Mouse (Mus musculus): ENCODE results near the gene Rnf220.

Gene Rnf220

GRCm38 (mm10) chr4:117496482-117497165, at the start of gene Rnf220:
Gene Rnf220, minus strand, starts transcription at chr4:117497052.
- peak; percentile 89 for DNase-seq (ENCODE audit: extremely low spot score)

GRCm38 (mm10) chr4:117546616-117547015, 49.8 kb upstream of the Rnf220 start:
- no peak for DNase-seq (ENCODE audit: extremely low spot score)

- no peak for DNase-seq (ENCODE audit: extremely low spot score)
Observed at GRCm38 (mm10) chr4:117545448-117545847, 48.6 kb upstream of the Rnf220 start.

GRCm38 (mm10) chr4:117540571-117540970, 43.7 kb upstream of the Rnf220 start:
- DNase-seq (ENCODE audit: extremely low spot score), result no peak

- no peak for DNase-seq (ENCODE audit: extremely low spot score)
Observed at GRCm38 (mm10) chr4:117539329-117539980, 42.6 kb upstream of the Rnf220 start.

- no peak for DNase-seq (ENCODE audit: extremely low spot score)
Observed at GRCm38 (mm10) chr4:117537002-117537401, 40.1 kb upstream of the Rnf220 start.

GRCm38 (mm10) chr4:117535496-117536200, 38.8 kb upstream of the Rnf220 start:
- peak; percentile 6 for DNase-seq (ENCODE audit: extremely low spot score)

GRCm38 (mm10) chr4:117529843-117530242, 33.0 kb upstream of the Rnf220 start:
- no peak for DNase-seq (ENCODE audit: extremely low spot score)

- DNase-seq (ENCODE audit: extremely low spot score), result peak; percentile 60
Observed at GRCm38 (mm10) chr4:117527952-117528351, 31.1 kb upstream of the Rnf220 start.

GRCm38 (mm10) chr4:117527116-117527899, 30.5 kb upstream of the Rnf220 start:
- no peak for DNase-seq (ENCODE audit: extremely low spot score)

GRCm38 (mm10) chr4:117525990-117526389, 29.1 kb upstream of the Rnf220 start:
- DNase-seq (ENCODE audit: extremely low spot score), result no peak

- DNase-seq (ENCODE audit: extremely low spot score), result no peak
Observed at GRCm38 (mm10) chr4:117521350-117521749, 24.5 kb upstream of the Rnf220 start.

- DNase-seq (ENCODE audit: extremely low spot score), result no peak
Observed at GRCm38 (mm10) chr4:117518246-117518645, 21.4 kb upstream of the Rnf220 start.

GRCm38 (mm10) chr4:117499043-117499442, 2.2 kb upstream of the Rnf220 start:
- DNase-seq (ENCODE audit: extremely low spot score), result no peak

- peak; percentile 66 for DNase-seq (ENCODE audit: extremely low spot score)
Observed at GRCm38 (mm10) chr4:117495869-117496401, 917 bp downstream of the Rnf220 start.

- peak; percentile 76 for DNase-seq (ENCODE audit: extremely low spot score)
Observed at GRCm38 (mm10) chr4:117494911-117495501, 1.8 kb downstream of the Rnf220 start.

- peak; percentile 64 for DNase-seq (ENCODE audit: extremely low spot score)
Observed at GRCm38 (mm10) chr4:117493905-117494851, 2.7 kb downstream of the Rnf220 start.

- DNase-seq (ENCODE audit: extremely low spot score), result peak; percentile 62
Observed at GRCm38 (mm10) chr4:117493161-117493568, 3.7 kb downstream of the Rnf220 start.

- no peak for DNase-seq (ENCODE audit: extremely low spot score)
Observed at GRCm38 (mm10) chr4:117491840-117492239, 5.0 kb downstream of the Rnf220 start.

GRCm38 (mm10) chr4:117489975-117490374, 6.9 kb downstream of the Rnf220 start:
- no peak for DNase-seq (ENCODE audit: extremely low spot score)
